Mouse (Mus musculus) brain, embryonic 14.5 days (tissue): ENCODE data around the gene Lypd5. TPM values are rescaled to one million over a fixed set of nuclear protein-coding genes. Genes with fewer than 3 reads are reported as not detected.

Experiments
- DNase-seq: peaks from one replicate; pipeline ENCODE4 v3.0.0-alpha.2; 2011; ENCODE audit warnings: low read depth
- CTCF ChIP-seq: fragments of 200-500 bp; IDR thresholded peaks from 2 replicates; pipeline ENCODE4 v1.5.1; 2012; ENCODE audit warnings: inconsistent platforms, mild to moderate bottlenecking, moderate library complexity, borderline replicate concordance; ENCODE audit not compliant: insufficient read depth, insufficient read length; ENCODE audit errors: extremely low read depth
- POLR2A ChIP-seq: fragments of 200-500 bp; IDR thresholded peaks from 2 replicates; pipeline ENCODE4 v1.6.1; 2012; ENCODE audit warnings: mild to moderate bottlenecking, inconsistent platforms, borderline replicate concordance; ENCODE audit not compliant: poor library complexity, insufficient read depth, insufficient read length, severe bottlenecking; ENCODE audit errors: extremely low read depth
- polyA plus RNA-seq: library from polyadenylated mRNA; depleted of rRNA; stranded (reverse); fragments of >200 nt; gene quantifications from 2 replicates; pipeline ENCODE4 v1.2.3, GENCODE M21; 2012

Lypd5 gene
- polyA plus RNA-seq, 1 experiment, result 0.07 TPM

GRCm38 (mm10) chr7:24378049-24378701 is 29.2 kb downstream of the Lypd5 start:
- DNase-seq, result peak; percentile 46

GRCm38 (mm10) chr7:24379934-24380333 is 30.9 kb downstream of the Lypd5 start:
- TF ChIP-seq POLR2A (no peak), CTCF (no peak)
- no peak for DNase-seq

More at GRCm38 (mm10) chr7:24378049-24378701, 29.2 kb downstream of the Lypd5 start:
- TF ChIP-seq CTCF (no peak), POLR2A (no peak)

GRCm38 (mm10) chr7:24380370-24380769 is 31.4 kb downstream of the Lypd5 start:
- no peak for DNase-seq
- TF ChIP-seq POLR2A (no peak), CTCF (no peak)

- DNase-seq, result no peak
- TF ChIP-seq POLR2A (no peak), CTCF (no peak)
Measured at GRCm38 (mm10) chr7:24382730-24383372, 33.9 kb downstream of the Lypd5 start.

- TF ChIP-seq CTCF (no peak), POLR2A (no peak)
- DNase-seq, result no peak
Measured at GRCm38 (mm10) chr7:24384070-24384469, 35.1 kb downstream of the Lypd5 start.

GRCm38 (mm10) chr7:24384827-24385226 is 35.8 kb downstream of the Lypd5 start:
- peak; percentile 94 for TF ChIP-seq CTCF
- TF ChIP-seq POLR2A, result no peak
- peak; percentile 73 for DNase-seq

GRCm38 (mm10) chr7:24387059-24387556 is 38.1 kb downstream of the Lypd5 start:
- DNase-seq, result no peak
- no peak for TF ChIP-seq POLR2A
- TF ChIP-seq CTCF, result no peak

- TF ChIP-seq CTCF, result no peak
- no peak for TF ChIP-seq POLR2A
- no peak for DNase-seq
Measured at GRCm38 (mm10) chr7:24389516-24390187, 40.7 kb downstream of the Lypd5 start.

- TF ChIP-seq POLR2A, result no peak
- DNase-seq, result no peak
Measured at GRCm38 (mm10) chr7:24390512-24390911, 41.5 kb downstream of the Lypd5 start.

GRCm38 (mm10) chr7:24391077-24391476 is 42.1 kb downstream of the Lypd5 start:
- TF ChIP-seq POLR2A, result no peak
- no peak for TF ChIP-seq CTCF
- peak; percentile 12 for DNase-seq

GRCm38 (mm10) chr7:24391687-24392086 is 42.7 kb downstream of the Lypd5 start:
- TF ChIP-seq POLR2A, result no peak
- no peak for TF ChIP-seq CTCF
- DNase-seq, result no peak

GRCm38 (mm10) chr7:24394054-24394453 is 45.1 kb downstream of the Lypd5 start:
- TF ChIP-seq CTCF (no peak), POLR2A (no peak)
- DNase-seq, result no peak
